Mouse (Mus musculus) liver, embryonic 14.5 days (tissue): Measurements from ENCODE around the gene Zfp786.

Source experiments
- CTCF ChIP-seq: IDR thresholded peaks from 2 replicates; pipeline ENCODE4 v1.5.1; 2016; ENCODE audit warnings: antibody characterized with exemption, low read depth, control low read depth
- EP300 ChIP-seq: IDR thresholded peaks from 2 replicates; pipeline ENCODE4 v1.6.1; 2016; ENCODE audit warnings: antibody characterized with exemption, low read depth

GRCm38 (mm10) chr6:47816151-47816550 is 14.5 kb downstream of the Zfp786 start:
- TF ChIP-seq CTCF (no peak), EP300 (no peak)
